Mouse (Mus musculus): ENCODE results near the gene Gm10912. TPM values are rescaled to one million over a fixed set of nuclear protein-coding genes. Genes with fewer than 3 reads are reported as not detected.
"Not testable (repeated sequence)": the region's sequence is repeated elsewhere in the genome, so short reads cannot be mapped to it uniquely, and the experiment has no call there.

The Gm10912 gene
- polyA plus RNA-seq, 1 experiment = 0.15 TPM

- Histone ChIP-seq H3K4me1 (ENCODE audit: control insufficient read depth, insufficient read depth, insufficient read length, low read length) (peaks cover 4% of the 10 kb centered on the region; the same call in 1 of the 2 replicates), H3K27me3 (ENCODE audit: control insufficient read depth, insufficient read depth, low read length) (no peaks in the 10 kb centered on the region), H3K27ac (ENCODE audit: insufficient read depth, low read depth, low read length) (no peak overlapping the region), H3K4me3 (ENCODE audit: low read depth, low read length) (no peak overlapping the region), H3K36me3 (ENCODE audit: control insufficient read depth, insufficient read depth, low read length) (no peaks in the 10 kb centered on the region)
- no peak for TF ChIP-seq CTCF (IDR thresholded peaks at IDR 0.05; ENCODE audit: extremely low read depth, insufficient read length, insufficient replicate concordance, low read depth, low read length)
- no peak for TF ChIP-seq POLR2A (IDR thresholded peaks at IDR 0.05; ENCODE audit: low read depth, low read length)
- 76% methylated on average over 1 of the region's 1 CpGs for WGBS
Observed at GRCm38 (mm10) chr2:104099946-104100345, 34.3 kb downstream of the Gm10912 start.

- Histone ChIP-seq H3K27me3 (ENCODE audit: control insufficient read depth, insufficient read depth, low read length) (no peaks in the 10 kb centered on the region), H3K4me1 (ENCODE audit: control insufficient read depth, insufficient read depth, insufficient read length, low read length) (no peaks in the 10 kb centered on the region), H3K4me3 (ENCODE audit: low read depth, low read length) (no peak overlapping the region), H3K36me3 (ENCODE audit: control insufficient read depth, insufficient read depth, low read length) (no peaks in the 10 kb centered on the region), H3K27ac (ENCODE audit: insufficient read depth, low read depth, low read length) (no peak overlapping the region)
- WGBS = 84% methylated on average over 6 of the region's 6 CpGs
- no peak for TF ChIP-seq POLR2A (IDR thresholded peaks at IDR 0.05; ENCODE audit: low read depth, low read length)
- no peak for TF ChIP-seq CTCF (IDR thresholded peaks at IDR 0.05; ENCODE audit: extremely low read depth, insufficient read length, insufficient replicate concordance, low read depth, low read length)
Observed at GRCm38 (mm10) chr2:104104800-104105199, 39.2 kb downstream of the Gm10912 start.

GRCm38 (mm10) chr2:104109021-104109420 is 43.4 kb downstream of the Gm10912 start:
- not testable (repeated sequence) for H3K4me3 ChIP-seq (ENCODE audit: low read depth, low read length); H3K27me3 ChIP-seq (ENCODE audit: control insufficient read depth, insufficient read depth, low read length); H3K4me1 ChIP-seq (ENCODE audit: control insufficient read depth, insufficient read depth, insufficient read length, low read length); H3K27ac ChIP-seq (ENCODE audit: insufficient read depth, low read depth, low read length); H3K36me3 ChIP-seq (ENCODE audit: control insufficient read depth, insufficient read depth, low read length)
- WGBS = 94% methylated on average over 2 of the region's 2 CpGs

GRCm38 (mm10) chr2:104109528-104109927 is 43.9 kb downstream of the Gm10912 start:
- 82% methylated on average over 2 of the region's 2 CpGs for WGBS
- Histone ChIP-seq H3K27me3 (ENCODE audit: control insufficient read depth, insufficient read depth, low read length) (no peaks in the 10 kb centered on the region), H3K4me1 (ENCODE audit: control insufficient read depth, insufficient read depth, insufficient read length, low read length) (no peaks in the 10 kb centered on the region), H3K4me3 (ENCODE audit: low read depth, low read length) (no peak overlapping the region), H3K27ac (ENCODE audit: insufficient read depth, low read depth, low read length) (no peak overlapping the region), H3K36me3 (ENCODE audit: control insufficient read depth, insufficient read depth, low read length) (no peaks in the 10 kb centered on the region)
- TF ChIP-seq POLR2A (IDR thresholded peaks at IDR 0.05; ENCODE audit: low read depth, low read length) (no peak), CTCF (IDR thresholded peaks at IDR 0.05; ENCODE audit: extremely low read depth, insufficient read length, insufficient replicate concordance, low read depth, low read length) (no peak)

DNA sequence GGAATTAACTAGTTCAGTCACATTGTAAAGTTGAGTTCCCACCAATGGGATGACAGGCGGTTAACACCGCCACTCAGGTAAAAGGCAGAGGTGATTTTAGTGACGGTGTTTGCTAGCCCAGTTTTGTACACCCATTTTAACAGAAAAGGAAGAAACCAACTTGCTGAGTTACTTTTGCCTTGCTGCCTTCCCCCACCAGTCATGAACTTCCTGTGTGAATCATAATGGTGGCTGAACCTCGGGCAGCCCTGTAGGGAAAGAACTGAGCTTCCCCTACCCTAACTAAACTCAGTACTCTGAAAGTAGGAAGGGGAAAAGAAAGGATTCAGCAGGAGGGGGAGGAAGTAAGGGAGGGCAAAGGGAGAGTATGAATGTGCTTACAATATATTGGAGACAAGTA is 44.4 kb downstream of the Gm10912 start:
- Histone ChIP-seq H3K36me3 (ENCODE audit: control insufficient read depth, insufficient read depth, low read length) (no peaks in the 10 kb centered on the region), H3K4me3 (ENCODE audit: low read depth, low read length) (no peak overlapping the region), H3K27me3 (ENCODE audit: control insufficient read depth, insufficient read depth, low read length) (no peaks in the 10 kb centered on the region), H3K4me1 (ENCODE audit: control insufficient read depth, insufficient read depth, insufficient read length, low read length) (no peaks in the 10 kb centered on the region), H3K27ac (ENCODE audit: insufficient read depth, low read depth, low read length) (no peak overlapping the region)
- WGBS = 85% methylated on average over 4 of the region's 4 CpGs
- TF ChIP-seq POLR2A (IDR thresholded peaks at IDR 0.05; ENCODE audit: low read depth, low read length) (no peak), CTCF (IDR thresholded peaks at IDR 0.05; ENCODE audit: extremely low read depth, insufficient read length, insufficient replicate concordance, low read depth, low read length) (no peak)

GRCm38 (mm10) chr2:104111170-104111797 is 45.7 kb downstream of the Gm10912 start:
- no CpG with 5 or more reads among the region's 1 CpGs for WGBS

DNA sequence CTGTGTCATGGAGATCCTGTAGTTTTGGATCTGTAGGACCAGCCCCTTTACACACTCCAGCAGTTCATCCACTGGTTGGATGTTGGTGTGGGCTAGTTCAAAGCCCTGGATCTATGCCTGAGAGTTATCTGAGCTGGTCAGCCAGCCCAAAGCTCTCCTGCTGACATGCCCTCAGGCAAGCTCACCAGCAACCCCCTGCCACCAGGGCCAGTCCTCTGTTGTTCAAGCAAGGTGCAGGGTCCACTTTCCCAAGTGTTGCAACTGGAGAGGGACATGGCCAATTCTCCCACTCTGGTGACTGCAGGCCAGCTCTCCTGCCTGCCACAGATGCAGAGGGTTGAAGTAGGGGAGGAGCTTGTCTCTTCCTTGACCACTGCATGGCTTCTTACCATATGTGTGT is 47.9 kb downstream of the Gm10912 start:
- not testable (repeated sequence) for H3K36me3 ChIP-seq (ENCODE audit: control insufficient read depth, insufficient read depth, low read length); H3K4me3 ChIP-seq (ENCODE audit: low read depth, low read length); H3K27me3 ChIP-seq (ENCODE audit: control insufficient read depth, insufficient read depth, low read length); H3K4me1 ChIP-seq (ENCODE audit: control insufficient read depth, insufficient read depth, insufficient read length, low read length); H3K27ac ChIP-seq (ENCODE audit: insufficient read depth, low read depth, low read length)

More at GRCm38 (mm10) chr2:104111170-104111797, 45.7 kb downstream of the Gm10912 start:
- not testable (repeated sequence) for H3K27ac ChIP-seq (ENCODE audit: insufficient read depth, low read depth, low read length); H3K4me3 ChIP-seq (ENCODE audit: low read depth, low read length); H3K36me3 ChIP-seq (ENCODE audit: control insufficient read depth, insufficient read depth, low read length); H3K27me3 ChIP-seq (ENCODE audit: control insufficient read depth, insufficient read depth, low read length); H3K4me1 ChIP-seq (ENCODE audit: control insufficient read depth, insufficient read depth, insufficient read length, low read length)

DNA sequence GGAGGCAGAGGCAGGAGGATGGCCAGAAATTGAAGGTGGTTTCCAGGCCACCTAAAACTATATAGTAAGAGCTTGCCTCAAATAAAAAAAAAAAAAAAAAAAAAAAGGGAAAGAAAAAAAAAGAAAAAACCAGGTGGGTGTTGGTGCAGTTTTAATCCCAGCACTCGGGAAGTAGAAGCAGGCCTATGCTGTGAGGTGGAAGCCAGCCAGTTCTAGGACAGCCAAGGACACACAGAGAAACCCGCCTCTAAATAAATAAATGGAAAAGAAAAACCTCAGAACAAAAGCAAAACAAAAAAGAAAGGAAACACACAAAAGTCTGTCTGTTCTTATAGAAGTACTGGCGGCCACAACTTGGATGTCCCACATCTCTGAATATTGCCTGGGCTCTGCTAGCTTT is 49.3 kb downstream of the Gm10912 start:
- Histone ChIP-seq H3K36me3 (ENCODE audit: control insufficient read depth, insufficient read depth, low read length) (no peaks in the 10 kb centered on the region), H3K27ac (ENCODE audit: insufficient read depth, low read depth, low read length) (no peak overlapping the region), H3K4me1 (ENCODE audit: control insufficient read depth, insufficient read depth, insufficient read length, low read length) (no peaks in the 10 kb centered on the region), H3K27me3 (ENCODE audit: control insufficient read depth, insufficient read depth, low read length) (no peaks in the 10 kb centered on the region), H3K4me3 (ENCODE audit: low read depth, low read length) (no peak overlapping the region)
- 73% methylated on average over 3 of the region's 3 CpGs for WGBS
- TF ChIP-seq CTCF (IDR thresholded peaks at IDR 0.05; ENCODE audit: extremely low read depth, insufficient read length, insufficient replicate concordance, low read depth, low read length) = no peak
- TF ChIP-seq POLR2A (IDR thresholded peaks at IDR 0.05; ENCODE audit: low read depth, low read length) = no peak

Other genes with a start within 250 kb of the Gm10912 start
- 7.5 and 13.1 TPM in 2 replicates for gene Lmo2, start 107.8 kb upstream of the Gm10912 start, polyA plus RNA-seq (2012; rRNA removed)
- gene Fbxo3, start 38.1 kb upstream of the Gm10912 start, polyA plus RNA-seq (2012; rRNA removed) = 4.6 and 6.9 TPM in 2 replicates
- not detected in 2 replicates for gene 4931422A03Rik, start 37.5 kb upstream of the Gm10912 start, polyA plus RNA-seq (2012; rRNA removed)
- gene Gm10799, start 2.7 kb downstream of the Gm10912 start, polyA plus RNA-seq (2012; rRNA removed) = not detected in 2 replicates
- gene Cd59b, start 4.0 kb downstream of the Gm10912 start, polyA plus RNA-seq (2012; rRNA removed) = 0.38 and 0.50 TPM in 2 replicates
- gene Cd59a, start 30.0 kb downstream of the Gm10912 start, polyA plus RNA-seq (2012; rRNA removed) = 3.8 and 5.2 TPM in 2 replicates
- not detected in 2 replicates for gene A930018P22Rik, start 56.9 kb downstream of the Gm10912 start, polyA plus RNA-seq (2012; rRNA removed)

Data from small intestine, adult 2 months (tissue).